Mouse (Mus musculus) retina, adult 2 months (tissue): Measurements from ENCODE around the gene Plxnc1.

ENCODE experiments used
- DNase-seq: peaks from one replicate; pipeline ENCODE4 v3.0.0-alpha.2; 2012; ENCODE audit warnings: low read depth, low spot score

The Plxnc1 gene

GRCm38 (mm10) chr10:94741459-94741858 lies 203.2 kb downstream of the Plxnc1 start:
- no peak for DNase-seq
